Mouse (Mus musculus) midbrain, embryonic 10.5 days (tissue): ENCODE measurements around the gene Cyp26a1. TPM values are rescaled to one million over a fixed set of nuclear protein-coding genes. Genes with fewer than 3 reads are reported as not detected.

Experiments used
- DNase-seq: peaks from one replicate; pipeline ENCODE4 v3.0.0-alpha.2; 2017; ENCODE audit warnings: low spot score
- H3K27ac ChIP-seq: fragments of 300-500 bp; sonication (generic); replicated peaks from 2 replicates; pipeline ENCODE4 v1.5.1; 2016; ENCODE audit warnings: mild to moderate bottlenecking
- H3K27me3 ChIP-seq: fragments of 300-500 bp; sonication (generic); 2 replicates; pipeline ENCODE4 v1.6.1; 2016; ENCODE audit warnings: low read depth, mild to moderate bottlenecking; ENCODE audit not compliant: poor library complexity, severe bottlenecking
- H3K36me3 ChIP-seq: fragments of 300-500 bp; sonication (generic); 2 replicates; pipeline ENCODE4 v1.6.1; 2016; ENCODE audit warnings: mild to moderate bottlenecking, moderate library complexity
- H3K4me1 ChIP-seq: fragments of 300-500 bp; sonication (generic); 2 replicates; pipeline ENCODE4 v1.6.1; 2016
- H3K4me3 ChIP-seq: fragments of 300-500 bp; sonication (generic); 2 replicates; pipeline ENCODE4 v1.5.1; 2016; ENCODE audit warnings: mild to moderate bottlenecking, moderate library complexity
- H3K9me3 ChIP-seq: fragments of 300-500 bp; sonication (generic); replicated peaks from 2 replicates; pipeline ENCODE4 v1.6.1; 2016; ENCODE audit warnings: mild to moderate bottlenecking
- WGBS: fragments of 180-500 bp; shearing (Covaris S2); methylation state at CpG from one replicate; pipeline ENCODE4 v1.1.7; 2016; 5-methylcytosine and 5-hydroxymethylcytosine counted together
- polyA plus RNA-seq: library from polyadenylated mRNA; unstranded; fragments of >200 nt; fragmentation: Nextera tagmentation; extraction: Ambion mirVana; gene quantifications from 2 replicates; pipeline ENCODE4 v1.2.1, GENCODE M21; 2016

Gene Cyp26a1
- polyA plus RNA-seq, result 1.8 and 3.2 TPM in 2 replicates

DNA sequence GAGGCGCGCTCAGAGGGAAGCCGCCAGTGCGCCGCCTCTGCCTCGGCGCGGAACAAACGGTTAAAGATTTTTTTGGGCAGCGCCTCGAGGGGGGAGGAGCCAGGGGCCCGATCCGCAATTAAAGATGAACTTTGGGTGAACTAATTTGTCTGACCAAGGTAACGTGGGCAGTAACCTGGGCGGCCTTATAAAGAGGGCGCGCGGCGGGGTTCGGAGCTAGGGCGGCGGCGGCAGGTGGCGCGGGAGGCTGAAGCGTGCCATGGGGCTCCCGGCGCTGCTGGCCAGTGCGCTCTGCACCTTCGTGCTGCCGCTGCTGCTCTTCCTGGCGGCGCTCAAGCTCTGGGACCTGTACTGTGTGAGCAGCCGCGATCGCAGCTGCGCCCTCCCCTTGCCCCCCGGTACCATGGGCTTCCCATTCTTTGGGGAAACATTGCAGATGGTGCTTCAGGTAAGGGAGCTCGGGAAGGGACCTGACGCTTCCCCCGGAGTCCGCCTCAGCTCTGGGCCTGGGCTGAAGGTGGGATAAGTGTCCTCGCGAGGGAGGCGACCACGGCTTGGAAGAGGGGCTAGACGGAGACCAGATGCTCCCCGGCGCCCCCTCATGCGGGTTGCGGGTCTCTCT, at the start of gene Cyp26a1:
Cyp26a1 (plus strand) TSS at position 148 of the 622 bp plus-strand sequence.
- Histone ChIP-seq H3K36me3 (no peaks in the 10 kb centered on the region), H3K4me3 (peak within 1 kb of the TSS; percentile 45), H3K9me3 (no peaks in the 10 kb centered on the region), H3K27me3 (peaks cover 100% of the 10 kb centered on the region), H3K27ac (no peak within 1 kb of the TSS), H3K4me1 (peaks cover 51% of the 10 kb centered on the region)
- under 1% methylated on average over 51 of the region's 51 CpGs for WGBS
- DNase-seq, result peak; percentile 51

DNA sequence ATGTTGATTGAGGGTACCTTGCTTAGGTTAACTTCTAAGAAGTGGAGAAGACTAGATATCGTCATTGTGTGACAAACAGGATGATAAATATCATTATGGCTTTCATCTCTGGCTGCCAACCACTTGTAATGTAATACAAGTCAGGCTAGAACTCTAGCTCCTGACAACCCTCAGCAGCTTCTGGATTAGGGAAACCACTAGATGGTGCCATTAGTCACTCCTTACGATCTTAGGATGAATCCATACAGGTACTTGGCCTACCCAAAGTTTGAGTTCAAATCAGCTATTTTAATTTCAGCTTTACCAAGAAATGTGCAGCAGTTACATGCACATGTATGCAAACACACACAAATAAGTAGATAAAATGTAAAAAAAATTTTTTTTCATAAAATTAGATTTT, 49.6 kb upstream of the Cyp26a1 start:
- no peaks in the 10 kb centered on the region for H3K9me3 ChIP-seq
- 43% methylated on average over 2 of the region's 2 CpGs for WGBS
- H3K4me1 ChIP-seq, result peaks cover 12% of the 10 kb centered on the region
- peaks cover 42% of the 10 kb centered on the region for H3K27me3 ChIP-seq
- H3K36me3 ChIP-seq, result no peaks in the 10 kb centered on the region
- DNase-seq, result no peak
- H3K4me3 ChIP-seq, result no peak overlapping the region
- no peak overlapping the region for H3K27ac ChIP-seq

DNA sequence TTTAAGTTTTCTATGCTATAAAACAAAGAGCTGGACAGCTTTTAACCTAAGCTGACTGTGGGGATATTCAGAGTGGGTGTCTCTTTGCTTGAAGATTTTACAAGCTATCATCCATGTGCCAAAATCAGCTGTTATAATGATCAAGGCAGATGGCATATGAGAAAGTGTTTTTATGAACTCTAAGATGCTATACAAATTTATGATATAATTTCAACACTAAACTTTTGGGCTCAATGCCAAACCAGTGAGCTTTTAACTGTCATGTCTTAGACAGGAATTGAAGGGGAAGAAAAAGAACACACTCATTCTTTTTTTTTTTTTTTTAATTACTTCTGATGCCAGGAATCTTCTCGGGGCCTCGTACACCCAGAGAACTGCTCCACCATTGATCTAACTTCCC, 47.1 kb upstream of the Cyp26a1 start:
- peaks cover 63% of the 10 kb centered on the region for H3K27me3 ChIP-seq
- no peak overlapping the region for H3K4me3 ChIP-seq
- H3K4me1 ChIP-seq, result peaks cover 37% of the 10 kb centered on the region
- WGBS, result 75% methylated on average over 2 of the region's 2 CpGs
- no peaks in the 10 kb centered on the region for H3K36me3 ChIP-seq
- no peak overlapping the region for H3K27ac ChIP-seq
- no peaks in the 10 kb centered on the region for H3K9me3 ChIP-seq
- no peak for DNase-seq

DNA sequence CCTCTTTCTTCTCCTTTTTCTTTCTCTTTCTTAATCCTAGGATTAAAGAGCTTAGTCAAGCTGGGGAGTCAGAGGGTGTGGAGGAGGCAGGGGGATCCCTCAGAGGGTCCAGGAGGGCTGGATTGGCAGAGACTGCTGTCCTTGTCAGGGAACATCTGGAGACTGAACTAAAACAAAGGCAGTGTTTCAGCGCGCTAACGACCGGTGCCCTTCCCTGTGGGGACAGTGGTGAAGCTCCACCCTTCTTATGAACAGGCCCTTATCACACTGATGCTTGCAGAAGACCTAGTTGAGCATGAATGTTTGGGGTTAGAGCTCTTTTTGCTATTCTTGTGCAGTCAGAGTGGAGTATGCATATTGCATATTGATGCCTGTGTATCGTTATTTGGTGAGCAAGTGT, 43.6 kb upstream of the Cyp26a1 start:
- no peak overlapping the region for H3K27ac ChIP-seq
- H3K4me1 ChIP-seq, result peaks cover 67% of the 10 kb centered on the region
- H3K36me3 ChIP-seq, result no peaks in the 10 kb centered on the region
- DNase-seq, result peak; percentile 23
- WGBS, result 16% methylated on average over 5 of the region's 5 CpGs
- no peaks in the 10 kb centered on the region for H3K9me3 ChIP-seq
- H3K27me3 ChIP-seq, result peaks cover 81% of the 10 kb centered on the region
- no peak overlapping the region for H3K4me3 ChIP-seq

DNA sequence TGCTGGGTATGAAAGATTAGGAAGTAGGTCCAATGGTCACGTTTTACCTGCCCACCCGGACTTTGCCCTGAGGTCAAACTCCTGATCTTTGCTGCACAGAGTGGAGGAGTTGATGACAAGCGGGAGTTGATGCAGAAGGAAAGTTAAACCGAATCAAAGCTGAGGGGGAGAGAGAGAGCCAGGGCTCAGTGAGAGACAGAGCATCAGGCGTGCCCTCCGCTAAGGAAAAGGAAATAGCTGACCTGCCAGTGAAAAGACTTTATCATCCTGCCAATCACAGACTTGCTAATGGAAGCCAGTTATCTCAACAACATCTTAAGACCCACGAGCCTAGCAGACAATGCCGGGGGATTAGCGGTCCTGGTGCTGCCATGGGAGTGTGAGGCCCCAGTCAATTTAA, 41.2 kb upstream of the Cyp26a1 start:
- H3K4me3 ChIP-seq, result peak overlapping the region; percentile 21; the same call in 1 of the 2 replicates
- H3K27me3 ChIP-seq, result peaks cover 74% of the 10 kb centered on the region
- H3K27ac ChIP-seq, result no peak overlapping the region
- no peaks in the 10 kb centered on the region for H3K36me3 ChIP-seq
- H3K4me1 ChIP-seq, result peaks cover 74% of the 10 kb centered on the region
- DNase-seq, result peak; percentile 60
- H3K9me3 ChIP-seq, result no peaks in the 10 kb centered on the region
- WGBS, result 2% methylated on average over 9 of the region's 9 CpGs

DNA sequence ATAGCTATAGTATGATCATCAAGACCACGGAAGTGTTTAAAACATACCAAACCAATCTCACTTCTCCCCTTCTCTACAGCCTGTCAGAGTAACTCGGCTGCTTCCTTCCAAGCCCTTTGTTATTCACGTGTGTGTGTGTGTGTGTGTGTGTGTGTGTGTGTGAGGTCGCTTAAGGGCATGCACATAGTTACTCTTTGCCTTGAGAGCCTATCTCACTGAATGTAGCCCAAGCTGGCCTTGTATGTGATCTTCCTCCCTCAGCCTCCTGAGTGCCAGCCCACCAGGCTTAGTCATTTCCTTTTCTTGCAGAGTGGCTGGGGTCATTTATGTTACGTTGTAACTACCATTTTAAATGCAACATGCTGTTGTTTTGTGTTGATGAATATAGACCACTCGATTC, 32.3 kb upstream of the Cyp26a1 start:
- DNase-seq, result no peak
- no peak overlapping the region for H3K27ac ChIP-seq
- 77% methylated on average over 6 of the region's 6 CpGs for WGBS

DNA sequence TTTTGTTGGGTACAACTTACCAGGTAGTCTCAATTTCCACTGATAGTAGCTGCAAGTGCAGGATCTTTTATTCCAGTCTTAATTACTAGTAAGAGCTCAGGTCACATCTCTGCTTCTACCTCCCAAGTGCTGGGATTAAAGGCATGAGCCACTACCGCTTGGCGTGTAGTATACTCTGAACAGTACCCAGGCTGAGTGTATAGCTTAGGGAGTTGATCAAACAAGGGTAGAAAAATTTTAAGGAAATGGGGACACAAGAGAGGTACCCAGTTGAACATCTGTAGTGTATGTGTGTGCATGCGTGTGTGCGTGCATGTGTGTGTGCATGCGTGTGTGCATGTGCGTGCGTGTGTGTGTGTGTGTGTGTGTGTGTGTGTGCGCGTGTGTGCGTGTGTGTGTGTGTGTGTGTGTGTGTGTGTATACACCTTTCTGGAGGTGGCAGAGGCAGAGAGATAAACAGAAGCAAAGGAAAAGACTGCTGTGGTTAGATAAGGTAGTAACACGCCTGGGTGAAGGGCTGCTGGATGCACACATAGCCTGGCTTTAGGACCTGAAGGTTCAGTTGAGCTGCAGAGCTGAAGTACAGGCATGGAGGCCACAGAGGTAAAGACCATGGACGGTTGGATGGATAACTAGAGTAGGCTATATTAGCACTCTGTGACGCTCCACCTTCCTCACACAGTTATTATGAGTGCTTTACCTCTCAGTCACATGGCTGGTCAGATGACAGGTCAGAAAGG, 29.6 kb upstream of the Cyp26a1 start:
- Histone ChIP-seq H3K4me3 (no peak overlapping the region), H3K4me1 (peaks cover 20% of the 10 kb centered on the region), H3K27ac (no peak overlapping the region), H3K27me3 (peaks cover 49% of the 10 kb centered on the region), H3K36me3 (no peaks in the 10 kb centered on the region), H3K9me3 (no peaks in the 10 kb centered on the region)
- WGBS, result 75% methylated on average over 13 of the region's 13 CpGs
- DNase-seq, result no peak

More for the DNA sequence above, 32.3 kb upstream of the Cyp26a1 start:
- Histone ChIP-seq H3K4me1 (peaks cover 5% of the 10 kb centered on the region; the same call in 1 of the 2 replicates), H3K27me3 (peaks cover 40% of the 10 kb centered on the region), H3K36me3 (no peaks in the 10 kb centered on the region), H3K4me3 (no peak overlapping the region), H3K9me3 (no peaks in the 10 kb centered on the region)

DNA sequence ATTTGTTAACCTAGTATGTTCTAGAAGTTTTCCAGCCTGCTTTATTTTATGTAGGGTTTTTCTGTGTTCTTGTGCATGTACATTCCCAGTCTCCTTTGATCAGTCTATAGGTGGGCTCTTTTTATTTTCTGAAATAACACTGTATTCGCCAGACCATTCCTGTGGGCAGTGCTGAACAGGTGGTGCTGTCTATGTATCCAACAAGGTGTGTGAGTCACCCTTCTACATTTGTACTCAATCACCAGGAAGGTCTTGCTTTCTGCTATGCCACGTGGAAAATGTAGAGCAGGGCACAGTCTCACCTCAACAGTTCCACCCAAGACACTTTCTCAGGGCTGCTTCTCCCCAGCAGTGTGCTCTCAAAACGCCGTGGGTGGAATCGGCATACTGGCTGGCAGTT, 28.9 kb upstream of the Cyp26a1 start:
- H3K27ac ChIP-seq, result no peak overlapping the region
- no peak overlapping the region for H3K4me3 ChIP-seq
- no peak for DNase-seq
- peaks cover 20% of the 10 kb centered on the region for H3K4me1 ChIP-seq
- H3K27me3 ChIP-seq, result peaks cover 52% of the 10 kb centered on the region
- no peaks in the 10 kb centered on the region for H3K36me3 ChIP-seq
- 90% methylated on average over 5 of the region's 5 CpGs for WGBS
- H3K9me3 ChIP-seq, result no peaks in the 10 kb centered on the region

DNA sequence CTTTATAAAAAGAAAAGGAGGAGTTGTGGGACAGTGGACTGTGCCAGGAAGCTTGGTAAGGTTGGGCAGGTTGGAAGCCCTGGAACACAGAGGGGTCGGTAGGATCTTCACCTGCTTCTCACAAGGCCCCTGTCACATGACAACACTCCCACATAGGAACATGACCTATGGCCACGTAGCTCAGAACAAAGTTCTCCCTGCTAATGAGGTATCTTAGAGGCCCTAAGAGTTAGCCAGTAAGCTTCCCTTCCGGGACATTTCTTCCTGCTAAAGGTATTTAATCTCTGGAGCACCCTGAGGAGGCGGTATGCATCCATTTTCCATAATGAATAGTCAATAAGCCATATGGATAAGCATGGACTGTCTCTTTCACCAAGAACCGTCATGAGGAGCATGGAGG, 28.1 kb upstream of the Cyp26a1 start:
- 77% methylated on average over 5 of the region's 5 CpGs for WGBS
- DNase-seq, result no peak
- Histone ChIP-seq H3K27ac (no peak overlapping the region), H3K27me3 (peaks cover 55% of the 10 kb centered on the region), H3K36me3 (no peaks in the 10 kb centered on the region), H3K4me1 (peaks cover 20% of the 10 kb centered on the region), H3K9me3 (no peaks in the 10 kb centered on the region), H3K4me3 (no peak overlapping the region)

DNA sequence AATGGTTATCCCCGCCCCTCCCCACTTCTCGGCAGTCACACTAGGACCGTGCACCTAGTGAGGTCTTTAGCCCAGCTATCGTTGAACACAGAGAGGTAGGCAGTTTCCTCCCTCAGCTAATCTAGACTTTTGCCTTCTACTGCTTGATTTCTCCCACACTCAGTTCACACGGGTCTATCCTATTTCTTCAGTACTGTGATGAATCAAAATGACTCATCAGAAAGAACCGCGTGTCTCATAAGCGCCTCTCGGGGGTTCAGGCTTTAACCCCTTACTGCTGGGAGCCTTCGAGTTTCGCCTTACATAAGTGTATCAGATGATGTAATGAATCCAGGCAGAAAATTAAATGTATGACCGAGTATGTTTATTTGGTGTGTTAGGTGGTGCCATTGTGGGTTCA, 24.2 kb upstream of the Cyp26a1 start:
- Histone ChIP-seq H3K27me3 (peaks cover 79% of the 10 kb centered on the region), H3K9me3 (no peaks in the 10 kb centered on the region), H3K4me1 (peaks cover 28% of the 10 kb centered on the region), H3K27ac (no peak overlapping the region), H3K36me3 (no peaks in the 10 kb centered on the region), H3K4me3 (no peak overlapping the region)
- DNase-seq, result no peak
- WGBS, result 68% methylated on average over 12 of the region's 12 CpGs

DNA sequence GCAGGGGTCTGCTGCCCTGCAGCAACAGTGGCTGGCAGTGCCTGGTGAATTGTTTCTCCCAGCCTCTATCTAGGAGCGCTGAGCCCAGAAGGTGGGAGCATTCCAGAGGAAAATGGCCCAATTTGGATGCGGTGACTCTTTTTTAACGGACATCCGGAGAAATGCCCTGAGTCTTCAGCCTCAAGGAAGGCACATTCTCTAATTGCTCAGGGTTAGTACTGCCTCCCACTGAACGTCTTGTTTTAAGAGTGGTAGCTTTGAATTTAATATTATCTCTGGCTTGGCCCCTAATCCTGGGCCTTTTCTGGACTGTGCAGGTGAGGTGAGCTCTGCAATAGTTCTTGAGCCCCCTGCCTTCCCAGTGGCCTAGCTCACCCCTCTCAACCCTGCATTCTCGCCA, 12.3 kb upstream of the Cyp26a1 start, which contains the start of gene Cyp26c1:
Cyp26c1 (plus strand) TSS at position 301 of the 400 bp plus-strand sequence.
- H3K36me3 ChIP-seq, result no peaks in the 10 kb centered on the region
- H3K27ac ChIP-seq, result no peak within 1 kb of the TSS
- no peak within 1 kb of the TSS; the same call in 1 of the 2 replicates for H3K4me3 ChIP-seq
- H3K27me3 ChIP-seq, result peaks cover 100% of the 10 kb centered on the region
- no peak for DNase-seq
- whole genome bisulfite sequencing, result 3% methylated on average over 6 of the region's 6 CpGs
- H3K9me3 ChIP-seq, result no peaks in the 10 kb centered on the region
- H3K4me1 ChIP-seq, result peaks cover 32% of the 10 kb centered on the region

DNA sequence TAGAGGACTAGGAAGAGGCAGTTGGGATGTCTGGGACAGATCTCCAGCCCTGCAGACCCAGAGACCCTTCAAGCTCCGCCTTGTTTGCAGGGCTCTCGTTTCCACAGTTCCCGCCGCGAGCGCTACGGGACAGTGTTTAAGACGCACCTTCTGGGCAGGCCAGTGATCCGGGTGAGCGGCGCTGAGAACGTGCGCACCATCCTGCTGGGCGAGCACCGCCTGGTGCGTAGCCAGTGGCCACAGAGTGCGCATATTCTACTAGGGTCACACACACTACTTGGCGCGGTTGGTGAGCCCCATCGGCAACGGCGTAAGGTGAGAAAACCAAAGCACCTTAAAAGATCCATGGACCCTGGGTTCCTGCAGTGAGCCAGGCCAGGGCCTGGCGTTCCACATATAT, 11.3 kb upstream of the Cyp26a1 start:
- no peak overlapping the region for H3K27ac ChIP-seq
- no peaks in the 10 kb centered on the region for H3K36me3 ChIP-seq
- H3K4me1 ChIP-seq, result peaks cover 37% of the 10 kb centered on the region
- H3K9me3 ChIP-seq, result no peaks in the 10 kb centered on the region
- DNase-seq, result no peak
- peaks cover 100% of the 10 kb centered on the region for H3K27me3 ChIP-seq
- H3K4me3 ChIP-seq, result no peak overlapping the region; the same call in 1 of the 2 replicates
- 4% methylated on average over 23 of the region's 23 CpGs for WGBS
